Mouse (Mus musculus) embryonic facial prominence, embryonic 14.5 days (tissue): Measurements from ENCODE around the gene Cux1. TPM values are rescaled to one million over a fixed set of nuclear protein-coding genes. Genes with fewer than 3 reads are reported as not detected.

Experiments
- ATAC-seq: fragments of 200-750 bp; cut with Nextera tagmentation; 2 replicates; pipeline ENCODE4 v1.8.0; 2017; ENCODE audit warnings: low read depth, moderate number of reproducible peaks, moderate TSS enrichment
- DNase-seq: peaks from one replicate; pipeline ENCODE4 v3.0.0-alpha.2; 2015; ENCODE audit warnings: low spot score
- H3K27ac ChIP-seq: fragments of 300-500 bp; sonication (generic); replicated peaks from 2 replicates; pipeline ENCODE4 v1.5.1; 2014; ENCODE audit warnings: low read depth, mild to moderate bottlenecking, low read length, moderate library complexity
- H3K27me3 ChIP-seq: fragments of 300-500 bp; sonication (generic); replicated peaks from 2 replicates; pipeline ENCODE4 v1.6.1; 2014; ENCODE audit warnings: low read length; ENCODE audit not compliant: control insufficient read depth, insufficient read depth
- H3K36me3 ChIP-seq: fragments of 300-500 bp; sonication (generic); 2 replicates; pipeline ENCODE4 v1.6.1; 2014; ENCODE audit warnings: low read length, mixed read lengths; ENCODE audit not compliant: control insufficient read depth, insufficient read depth
- H3K4me1 ChIP-seq: fragments of 300-500 bp; sonication (generic); 2 replicates; pipeline ENCODE4 v1.6.1; 2014; ENCODE audit warnings: antibody characterized with exemption, low read length; ENCODE audit not compliant: control insufficient read depth, insufficient read depth
- H3K4me2 ChIP-seq: fragments of 300-500 bp; sonication (generic); 2 replicates; pipeline ENCODE4 v1.6.1; 2014; ENCODE audit warnings: low read depth, mild to moderate bottlenecking, low read length, moderate library complexity, mixed read lengths
- H3K4me3 ChIP-seq: fragments of 300-500 bp; sonication (generic); 2 replicates; pipeline ENCODE4 v1.5.1; 2014; ENCODE audit warnings: low read depth, mild to moderate bottlenecking, low read length
- H3K9ac ChIP-seq: fragments of 300-500 bp; sonication (generic); 2 replicates; pipeline ENCODE4 v1.6.1; 2014; ENCODE audit warnings: low read depth, mild to moderate bottlenecking, low read length, moderate library complexity, mixed read lengths
- H3K9me3 ChIP-seq: fragments of 300-500 bp; sonication (generic); 2 replicates; pipeline ENCODE4 v1.6.1; 2016; ENCODE audit warnings: low read length; ENCODE audit not compliant: control insufficient read depth
- WGBS: fragments of 180-500 bp; shearing (Covaris S2); extraction: QIAGEN DNeasy Blood & Tissue Kit; methylation state at CpG from one replicate; pipeline ENCODE4 v1.1.7; 2014; 5-methylcytosine and 5-hydroxymethylcytosine counted together
- polyA plus RNA-seq: library from polyadenylated mRNA; unstranded; fragments of >200 nt; fragmentation: Nextera tagmentation; extraction: Ambion mirVana; gene quantifications from 2 replicates; pipeline ENCODE4 v1.2.1, GENCODE M21; 2014

Cux1 gene
- polyA plus RNA-seq, 1 experiment from 2014 or later, result 60.6 TPM

GRCm38 (mm10) chr5:136499316-136499715 is 68.0 kb downstream of the Cux1 start:
- no peaks in the 10 kb centered on the region for H3K36me3 ChIP-seq
- DNase-seq (no peak), ATAC-seq (no peak)
- H3K9ac ChIP-seq, result no peak overlapping the region
- peaks cover 24% of the 10 kb centered on the region for H3K4me1 ChIP-seq
- no peaks in the 10 kb centered on the region for H3K9me3 ChIP-seq
- no peak overlapping the region for H3K4me3 ChIP-seq
- WGBS, result 90% methylated on average over 2 of the region's 2 CpGs
- no peak overlapping the region for H3K4me2 ChIP-seq
- H3K27me3 ChIP-seq, result peaks cover 57% of the 10 kb centered on the region
- no peak overlapping the region for H3K27ac ChIP-seq

DNA sequence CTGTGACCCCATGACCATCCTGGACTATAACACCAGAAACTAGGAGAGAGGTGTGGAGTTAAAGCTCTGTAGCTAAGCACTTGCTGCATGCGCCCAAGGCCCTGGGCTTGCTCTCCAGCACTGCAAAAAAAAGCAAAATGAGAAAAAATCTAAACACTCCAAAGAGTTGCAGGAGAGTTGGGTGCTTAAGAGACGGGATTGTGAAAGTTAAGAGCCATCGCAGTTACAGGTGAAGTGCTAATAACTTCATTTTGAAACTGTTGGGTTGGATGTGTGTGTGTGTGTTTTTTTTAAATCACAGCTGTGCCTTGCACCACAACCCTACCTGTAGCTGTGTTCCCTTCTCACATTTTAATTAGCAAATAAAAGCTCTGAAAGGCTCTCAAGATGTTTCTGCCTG is 68.5 kb downstream of the Cux1 start:
- H3K9ac ChIP-seq, result no peak overlapping the region
- H3K36me3 ChIP-seq, result no peaks in the 10 kb centered on the region
- ATAC-seq (no peak), DNase-seq (no peak)
- no peak overlapping the region for H3K4me2 ChIP-seq
- no peaks in the 10 kb centered on the region for H3K9me3 ChIP-seq
- peaks cover 24% of the 10 kb centered on the region for H3K4me1 ChIP-seq
- peaks cover 51% of the 10 kb centered on the region for H3K27me3 ChIP-seq
- 92% methylated on average over 3 of the region's 3 CpGs for WGBS
- no peak overlapping the region for H3K27ac ChIP-seq
- no peak overlapping the region for H3K4me3 ChIP-seq

DNA sequence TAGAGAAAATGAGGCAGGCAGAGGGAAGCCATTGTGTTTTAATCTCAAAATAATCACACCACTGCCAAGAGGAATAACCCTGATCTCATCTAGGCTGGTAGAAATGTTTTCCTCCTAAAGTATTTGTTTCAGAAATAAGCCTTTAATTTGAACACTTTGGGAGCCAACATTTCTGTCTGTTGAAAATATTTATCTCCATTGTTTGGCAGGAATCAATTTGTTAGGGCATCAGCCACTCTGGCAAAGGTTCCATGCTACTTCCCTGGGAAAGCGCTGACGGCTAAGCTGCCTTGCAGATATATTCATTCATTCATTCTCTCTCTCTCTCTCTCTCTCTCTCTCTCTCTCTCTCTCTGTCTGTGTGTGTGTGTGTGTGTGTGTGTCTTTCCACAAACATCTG is 70.0 kb downstream of the Cux1 start:
- Histone ChIP-seq H3K4me1 (peaks cover 14% of the 10 kb centered on the region), H3K36me3 (no peaks in the 10 kb centered on the region)

GRCm38 (mm10) chr5:136495581-136495980 is 71.7 kb downstream of the Cux1 start:
- peaks cover 9% of the 10 kb centered on the region; the same call in 1 of the 2 replicates for H3K4me1 ChIP-seq
- ATAC-seq (no peak), DNase-seq (no peak)
- 93% methylated on average over 3 of the region's 3 CpGs for WGBS
- no peak overlapping the region for H3K4me2 ChIP-seq
- H3K27ac ChIP-seq, result no peak overlapping the region
- H3K9me3 ChIP-seq, result no peaks in the 10 kb centered on the region
- peaks cover 41% of the 10 kb centered on the region for H3K27me3 ChIP-seq
- H3K36me3 ChIP-seq, result no peaks in the 10 kb centered on the region
- no peak overlapping the region for H3K4me3 ChIP-seq
- H3K9ac ChIP-seq, result no peak overlapping the region

More for the DNA sequence above, 70.0 kb downstream of the Cux1 start:
- ATAC-seq, result no peak
- Histone ChIP-seq H3K27me3 (peaks cover 48% of the 10 kb centered on the region), H3K9ac (no peak overlapping the region), H3K4me3 (no peak overlapping the region), H3K4me2 (no peak overlapping the region), H3K9me3 (no peaks in the 10 kb centered on the region), H3K27ac (no peak overlapping the region)
- DNase-seq, result no peak
- WGBS, result 75% methylated on average over 2 of the region's 2 CpGs

DNA sequence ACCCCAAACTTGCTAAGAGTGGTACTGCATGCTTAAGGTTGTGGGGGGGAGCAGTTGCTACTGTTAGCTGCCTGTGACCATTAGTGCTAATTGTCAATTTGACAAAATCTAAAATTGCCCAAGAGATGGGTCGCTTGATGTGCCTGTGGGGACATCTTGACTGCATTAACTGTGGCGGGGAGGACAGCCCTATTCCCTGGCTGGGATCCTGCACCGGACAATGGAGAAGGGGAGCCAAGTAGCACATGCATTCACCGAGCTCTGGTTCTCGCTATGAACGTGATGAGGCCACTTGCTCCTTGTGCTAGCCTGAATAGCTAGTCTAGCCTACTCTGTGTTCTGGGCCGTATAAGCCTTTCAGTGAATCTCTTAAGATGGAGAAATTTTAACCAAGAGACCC is 72.4 kb downstream of the Cux1 start:
- Histone ChIP-seq H3K9me3 (no peaks in the 10 kb centered on the region), H3K9ac (no peak overlapping the region), H3K4me1 (peaks cover 4% of the 10 kb centered on the region), H3K27ac (no peak overlapping the region), H3K4me2 (no peak overlapping the region), H3K27me3 (peaks cover 35% of the 10 kb centered on the region), H3K4me3 (no peak overlapping the region), H3K36me3 (no peaks in the 10 kb centered on the region)
- 60% methylated on average over 7 of the region's 7 CpGs for WGBS
- no peak for ATAC-seq
- no peak for DNase-seq

- Histone ChIP-seq H3K36me3 (no peaks in the 10 kb centered on the region), H3K27ac (no peak overlapping the region), H3K9ac (no peak overlapping the region), H3K4me2 (no peak overlapping the region), H3K27me3 (peaks cover 29% of the 10 kb centered on the region), H3K9me3 (no peaks in the 10 kb centered on the region), H3K4me1 (peaks cover 8% of the 10 kb centered on the region), H3K4me3 (no peak overlapping the region)
- ATAC-seq (no peak), DNase-seq (no peak)
- WGBS, result 89% methylated on average over 2 of the region's 2 CpGs
Measured at GRCm38 (mm10) chr5:136494288-136494687, 73.0 kb downstream of the Cux1 start.

GRCm38 (mm10) chr5:136489450-136489849 is 77.8 kb downstream of the Cux1 start:
- no peak for DNase-seq
- Histone ChIP-seq H3K9me3 (no peaks in the 10 kb centered on the region), H3K4me1 (peaks cover 9% of the 10 kb centered on the region), H3K4me2 (no peak overlapping the region), H3K27ac (no peak overlapping the region), H3K27me3 (0 out of 2 replicates have a peak, but pooled peaks cover 3% of the 10 kb centered on the region), H3K36me3 (peaks cover 5% of the 10 kb centered on the region; the same call in 1 of the 2 replicates), H3K9ac (no peak overlapping the region), H3K4me3 (no peak overlapping the region)
- ATAC-seq, result no peak
- 60% methylated on average over 5 of the region's 5 CpGs for WGBS

GRCm38 (mm10) chr5:136488721-136489120 is 78.6 kb downstream of the Cux1 start:
- Histone ChIP-seq H3K4me2 (no peak overlapping the region), H3K27ac (no peak overlapping the region), H3K4me3 (no peak overlapping the region), H3K4me1 (peaks cover 9% of the 10 kb centered on the region), H3K9ac (no peak overlapping the region), H3K27me3 (0 out of 2 replicates have a peak, but pooled peaks cover 3% of the 10 kb centered on the region), H3K9me3 (no peaks in the 10 kb centered on the region), H3K36me3 (peaks cover 9% of the 10 kb centered on the region; the same call in 1 of the 2 replicates)
- ATAC-seq (no peak), DNase-seq (no peak)
- WGBS, result 78% methylated on average over 3 of the region's 3 CpGs

DNA sequence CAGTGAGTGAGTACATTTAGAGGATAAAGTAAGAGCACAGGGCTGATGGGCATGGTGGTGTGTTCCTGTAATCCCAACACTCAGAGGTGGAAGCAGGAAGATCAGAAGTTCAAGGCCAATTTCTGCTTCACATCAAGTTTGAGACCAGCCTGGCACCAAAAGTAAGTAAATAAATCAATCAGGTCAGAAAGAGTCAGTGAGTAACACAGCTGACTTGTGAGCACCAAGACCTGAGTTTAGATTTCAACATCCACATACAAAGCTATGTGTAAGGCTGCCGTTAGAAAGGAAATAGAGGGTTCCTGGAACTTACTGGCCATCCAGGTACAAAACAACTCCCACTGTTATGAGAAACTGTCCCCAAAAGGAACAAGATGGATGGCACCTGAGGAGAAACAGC is 79.1 kb downstream of the Cux1 start:
- DNase-seq, result no peak
- Histone ChIP-seq H3K9ac (no peak overlapping the region), H3K4me2 (no peak overlapping the region), H3K27me3 (no peaks in the 10 kb centered on the region), H3K36me3 (peaks cover 9% of the 10 kb centered on the region; the same call in 1 of the 2 replicates), H3K27ac (no peak overlapping the region), H3K4me1 (peaks cover 9% of the 10 kb centered on the region), H3K9me3 (no peaks in the 10 kb centered on the region), H3K4me3 (no peak overlapping the region)
- 80% methylated on average over 1 of the region's 1 CpGs for WGBS
- ATAC-seq, result no peak
